Mouse (Mus musculus): ENCODE measurements around the gene Ddx43. TPM values are rescaled to one million over a fixed set of nuclear protein-coding genes. Genes with fewer than 3 reads are reported as not detected.

Gene Ddx43
- polyA plus RNA-seq, 1 experiment, result not detected

DNA sequence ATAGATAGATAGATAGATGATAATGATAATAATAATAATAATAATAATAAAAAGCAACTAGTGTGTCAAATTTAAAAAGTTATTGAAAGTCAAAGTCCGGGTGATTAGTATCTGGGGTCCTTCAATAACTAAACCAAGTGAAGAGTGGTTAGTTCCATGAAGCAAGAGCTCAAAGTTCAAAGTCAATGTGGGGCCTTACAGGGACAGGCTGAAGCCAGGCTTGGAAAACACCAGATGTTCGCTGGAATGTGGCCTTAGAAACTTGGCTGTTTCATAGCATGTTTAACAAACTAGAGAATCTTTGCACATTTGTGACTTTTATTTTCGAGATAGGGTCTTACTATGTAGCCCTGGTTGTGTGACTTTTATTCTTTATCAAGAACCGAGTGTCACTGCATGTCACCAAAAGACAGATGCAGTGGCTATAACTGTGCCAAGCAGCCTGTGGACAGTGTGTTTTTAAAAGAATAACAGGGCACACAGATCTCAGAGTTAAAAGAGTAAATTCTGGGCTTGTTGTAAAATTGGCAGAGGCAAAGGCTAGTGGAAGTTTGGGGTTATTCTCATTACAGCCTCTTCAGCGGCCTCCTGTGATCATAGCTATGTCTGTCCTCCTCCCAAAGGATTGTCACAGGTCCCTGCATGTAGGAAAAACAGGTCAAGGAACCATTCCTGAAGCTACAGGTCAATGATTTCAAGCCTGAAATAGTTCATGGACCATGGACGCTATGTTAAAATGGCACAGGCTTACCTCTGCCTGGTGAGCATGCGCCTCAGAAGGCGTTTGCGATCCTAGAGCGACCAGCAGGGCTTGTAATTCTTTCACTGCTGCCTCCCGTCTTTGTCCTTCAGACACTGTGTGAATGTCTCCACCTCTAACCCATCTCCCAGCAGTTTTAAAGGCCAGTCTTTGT, 40.7 kb upstream of the Ddx43 start:
- H3K4me3 ChIP-seq (ENCODE audit: low read depth, low read length), result no peak overlapping the region
- TF ChIP-seq POLR2A (IDR thresholded peaks at IDR 0.05; ENCODE audit: low read depth, low read length), result no peak
- no peak for TF ChIP-seq CTCF (IDR thresholded peaks at IDR 0.05; ENCODE audit: extremely low read depth, insufficient read length, insufficient replicate concordance, low read depth, low read length)
- H3K36me3 ChIP-seq (ENCODE audit: control insufficient read depth, insufficient read depth, low read length), result no peaks in the 10 kb centered on the region
- no peak overlapping the region for H3K27ac ChIP-seq (ENCODE audit: insufficient read depth, low read depth, low read length)
- peaks cover 5% of the 10 kb centered on the region; the same call in 1 of the 2 replicates for H3K4me1 ChIP-seq (ENCODE audit: control insufficient read depth, insufficient read depth, insufficient read length, low read length)
- 67% methylated on average over 11 of the region's 11 CpGs for WGBS
- no peaks in the 10 kb centered on the region for H3K27me3 ChIP-seq (ENCODE audit: control insufficient read depth, insufficient read depth, low read length)

DNA sequence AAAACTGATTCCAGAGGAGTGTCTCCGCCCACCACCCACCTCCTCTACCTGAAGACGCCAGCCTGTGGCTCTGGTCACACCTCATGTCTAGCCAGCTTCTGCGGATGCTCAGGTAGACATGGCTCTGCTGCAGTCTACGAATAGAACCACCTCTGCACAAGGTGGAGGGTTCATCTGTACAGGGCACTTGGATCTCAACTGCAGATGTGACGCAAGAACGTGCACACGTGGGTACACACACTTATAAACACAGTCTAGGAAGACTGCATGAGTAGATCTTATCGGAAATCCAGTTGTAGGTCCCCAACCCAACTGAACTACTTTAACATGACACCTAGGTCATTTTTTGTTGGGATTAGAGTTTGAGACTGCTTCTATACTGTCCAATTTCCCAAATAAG, 40.0 kb upstream of the Ddx43 start, which contains the start of gene Gsta2:
Gene Gsta2 (minus strand): TSS at position 178 of the 400 bp plus-strand sequence.
- H3K27ac ChIP-seq (ENCODE audit: insufficient read depth, low read depth, low read length), result no peak within 1 kb of the TSS
- 89% methylated on average over 8 of the region's 8 CpGs for WGBS

DNA sequence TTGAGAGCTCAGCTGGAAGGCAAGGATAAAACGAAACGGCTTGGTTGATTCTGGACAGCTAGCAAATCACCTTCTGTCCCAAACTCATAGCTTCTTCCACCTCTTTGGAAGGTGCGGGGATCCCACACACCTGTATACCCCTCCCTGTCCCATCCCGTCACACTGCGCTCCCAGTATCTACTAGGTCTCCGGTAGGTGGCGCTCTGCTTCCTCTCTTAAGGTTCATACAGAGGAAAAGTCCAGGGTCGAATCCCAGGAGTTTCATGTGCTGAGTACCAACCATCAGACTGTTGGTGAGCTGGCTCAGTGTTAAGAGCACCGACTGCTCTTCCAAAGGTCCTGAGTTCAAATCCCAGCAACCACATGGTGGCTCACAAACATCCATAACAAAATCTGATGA, 37.5 kb upstream of the Ddx43 start:
- Histone ChIP-seq H3K27me3 (ENCODE audit: control insufficient read depth, insufficient read depth, low read length) (no peaks in the 10 kb centered on the region), H3K4me3 (ENCODE audit: low read depth, low read length) (no peak overlapping the region), H3K27ac (ENCODE audit: insufficient read depth, low read depth, low read length) (no peak overlapping the region), H3K4me1 (ENCODE audit: control insufficient read depth, insufficient read depth, insufficient read length, low read length) (peaks cover 5% of the 10 kb centered on the region; the same call in 1 of the 2 replicates), H3K36me3 (ENCODE audit: control insufficient read depth, insufficient read depth, low read length) (no peaks in the 10 kb centered on the region)
- 9% methylated on average over 9 of the region's 9 CpGs for WGBS
- TF ChIP-seq POLR2A (IDR thresholded peaks at IDR 0.05; ENCODE audit: low read depth, low read length) (no peak), CTCF (IDR thresholded peaks at IDR 0.05; ENCODE audit: extremely low read depth, insufficient read length, insufficient replicate concordance, low read depth, low read length) (peak; percentile 68; the same call in 1 of the 2 replicates)

More for the DNA sequence above, 40.0 kb upstream of the Ddx43 start, which contains the start of gene Gsta2:
- peaks cover 5% of the 10 kb centered on the region; the same call in 1 of the 2 replicates for H3K4me1 ChIP-seq (ENCODE audit: control insufficient read depth, insufficient read depth, insufficient read length, low read length)
- H3K36me3 ChIP-seq (ENCODE audit: control insufficient read depth, insufficient read depth, low read length), result no peaks in the 10 kb centered on the region
- no peak within 1 kb of the TSS for H3K4me3 ChIP-seq (ENCODE audit: low read depth, low read length)
- TF ChIP-seq CTCF (IDR thresholded peaks at IDR 0.05; ENCODE audit: extremely low read depth, insufficient read length, insufficient replicate concordance, low read depth, low read length), result no peak
- no peak for TF ChIP-seq POLR2A (IDR thresholded peaks at IDR 0.05; ENCODE audit: low read depth, low read length)
- H3K27me3 ChIP-seq (ENCODE audit: control insufficient read depth, insufficient read depth, low read length), result no peaks in the 10 kb centered on the region

DNA sequence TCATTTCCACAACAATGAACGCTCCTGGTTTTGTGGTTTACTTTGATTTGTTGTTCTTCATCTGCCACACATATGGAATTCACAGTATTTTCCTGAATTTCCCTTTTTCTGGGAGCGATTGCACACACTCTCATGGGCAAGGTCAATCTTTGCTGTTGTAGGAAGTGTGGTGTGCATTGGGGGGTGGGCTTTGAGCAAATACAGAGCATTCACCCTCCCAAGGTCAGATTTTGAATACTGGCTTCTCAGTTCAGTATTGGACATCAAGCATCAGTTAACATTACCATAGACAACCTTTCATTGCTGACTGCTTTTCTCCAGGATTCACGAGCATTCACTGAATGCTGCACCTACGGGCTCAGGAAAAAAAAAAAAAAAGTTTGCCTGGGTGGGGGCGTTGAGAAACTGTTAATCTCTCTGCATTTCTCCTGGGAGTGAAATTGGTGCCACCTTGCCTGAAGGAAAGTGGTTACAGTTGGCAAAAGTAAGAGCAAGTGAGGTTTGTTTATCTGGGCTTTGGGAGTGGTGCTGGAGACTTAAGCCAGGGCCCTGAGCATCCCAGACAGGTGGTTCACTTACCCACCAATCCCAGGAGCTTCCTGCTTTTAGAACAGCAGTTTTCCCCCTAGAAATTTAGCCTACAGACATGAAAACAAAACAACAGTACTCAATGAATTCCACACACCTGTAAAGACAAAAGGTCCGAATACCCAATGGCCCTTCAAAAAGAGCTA, 35.7 kb upstream of the Ddx43 start:
- no peak overlapping the region for H3K4me3 ChIP-seq (ENCODE audit: low read depth, low read length)
- H3K4me1 ChIP-seq (ENCODE audit: control insufficient read depth, insufficient read depth, insufficient read length, low read length), result peaks cover 5% of the 10 kb centered on the region; the same call in 1 of the 2 replicates
- no peak overlapping the region for H3K27ac ChIP-seq (ENCODE audit: insufficient read depth, low read depth, low read length)
- H3K36me3 ChIP-seq (ENCODE audit: control insufficient read depth, insufficient read depth, low read length), result no peaks in the 10 kb centered on the region
- TF ChIP-seq CTCF (IDR thresholded peaks at IDR 0.05; ENCODE audit: extremely low read depth, insufficient read length, insufficient replicate concordance, low read depth, low read length) (no peak), POLR2A (IDR thresholded peaks at IDR 0.05; ENCODE audit: low read depth, low read length) (no peak)
- 86% methylated on average over 6 of the region's 6 CpGs for WGBS
- no peaks in the 10 kb centered on the region for H3K27me3 ChIP-seq (ENCODE audit: control insufficient read depth, insufficient read depth, low read length)

DNA sequence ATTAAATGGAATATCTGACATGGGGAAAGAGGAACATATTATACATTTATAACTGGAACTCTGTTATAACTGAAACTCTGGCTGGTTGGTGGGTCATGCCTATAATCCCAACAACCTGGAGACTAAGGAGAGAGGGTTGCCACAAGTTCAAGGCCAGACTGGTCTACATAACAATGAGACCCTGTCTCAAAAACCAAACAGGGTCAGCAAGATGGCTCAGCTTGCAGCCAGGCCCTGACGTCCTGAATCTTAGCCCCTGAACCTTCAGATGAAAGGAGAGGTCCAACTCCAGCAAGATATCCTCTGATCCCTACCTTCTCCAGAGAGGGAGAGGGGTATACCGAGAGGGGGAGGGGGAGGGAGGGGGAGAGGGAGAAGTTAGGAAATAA, 35.1 kb upstream of the Ddx43 start:
- WGBS, result 53% methylated on average over 2 of the region's 2 CpGs
- Histone ChIP-seq H3K36me3 (ENCODE audit: control insufficient read depth, insufficient read depth, low read length) (no peaks in the 10 kb centered on the region), H3K4me3 (ENCODE audit: low read depth, low read length) (no peak overlapping the region), H3K27ac (ENCODE audit: insufficient read depth, low read depth, low read length) (no peak overlapping the region), H3K27me3 (ENCODE audit: control insufficient read depth, insufficient read depth, low read length) (no peaks in the 10 kb centered on the region), H3K4me1 (ENCODE audit: control insufficient read depth, insufficient read depth, insufficient read length, low read length) (peaks cover 5% of the 10 kb centered on the region; the same call in 1 of the 2 replicates)
- TF ChIP-seq CTCF (IDR thresholded peaks at IDR 0.05; ENCODE audit: extremely low read depth, insufficient read length, insufficient replicate concordance, low read depth, low read length) (no peak), POLR2A (IDR thresholded peaks at IDR 0.05; ENCODE audit: low read depth, low read length) (no peak)

DNA sequence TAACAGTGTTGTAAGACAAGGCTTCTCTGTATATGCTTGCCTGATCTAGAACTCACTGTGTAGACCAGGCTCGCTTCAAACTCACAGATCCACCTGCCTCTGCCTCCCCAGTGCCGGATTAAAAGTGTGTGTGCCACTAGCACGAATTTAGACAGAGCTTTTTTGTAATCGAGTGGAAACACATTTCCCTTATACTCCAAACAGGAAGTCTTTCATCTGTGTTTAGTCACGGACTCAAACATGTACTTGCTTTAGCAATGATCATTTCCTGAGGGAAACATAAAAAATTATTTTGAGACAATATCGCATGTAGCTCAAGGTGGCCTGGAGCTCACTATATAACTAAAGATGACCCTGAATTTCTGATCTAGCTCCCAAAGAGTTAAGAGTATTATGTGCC, 32.2 kb upstream of the Ddx43 start:
- Histone ChIP-seq H3K27ac (ENCODE audit: insufficient read depth, low read depth, low read length) (no peak overlapping the region), H3K4me1 (ENCODE audit: control insufficient read depth, insufficient read depth, insufficient read length, low read length) (no peaks in the 10 kb centered on the region), H3K36me3 (ENCODE audit: control insufficient read depth, insufficient read depth, low read length) (no peaks in the 10 kb centered on the region), H3K27me3 (ENCODE audit: control insufficient read depth, insufficient read depth, low read length) (no peaks in the 10 kb centered on the region), H3K4me3 (ENCODE audit: low read depth, low read length) (no peak overlapping the region)
- 57% methylated on average over 6 of the region's 6 CpGs for WGBS
- TF ChIP-seq POLR2A (IDR thresholded peaks at IDR 0.05; ENCODE audit: low read depth, low read length), result no peak
- no peak for TF ChIP-seq CTCF (IDR thresholded peaks at IDR 0.05; ENCODE audit: extremely low read depth, insufficient read length, insufficient replicate concordance, low read depth, low read length)

DNA sequence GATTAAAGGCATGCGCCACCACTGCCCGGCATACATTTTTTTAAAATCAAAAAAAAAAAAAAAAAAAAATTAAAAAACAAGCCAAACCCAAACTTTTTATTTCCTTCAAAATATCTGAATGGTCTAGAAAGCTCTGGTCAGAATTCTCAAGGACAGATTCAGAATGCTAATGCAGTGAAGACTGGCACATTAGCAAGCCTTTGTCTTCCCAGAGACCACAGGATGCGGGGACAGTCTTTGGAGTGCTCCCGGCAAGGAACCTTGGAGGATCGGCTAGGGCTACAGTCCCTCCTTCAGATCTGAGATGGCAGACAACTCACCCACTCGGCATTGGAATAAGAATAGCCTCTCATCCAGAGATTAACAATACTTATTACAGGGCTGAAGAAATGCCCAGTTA, 30.9 kb upstream of the Ddx43 start:
- H3K27me3 ChIP-seq (ENCODE audit: control insufficient read depth, insufficient read depth, low read length), result no peaks in the 10 kb centered on the region
- H3K4me1 ChIP-seq (ENCODE audit: control insufficient read depth, insufficient read depth, insufficient read length, low read length), result no peaks in the 10 kb centered on the region
- WGBS, result 93% methylated on average over 6 of the region's 6 CpGs
- no peak overlapping the region for H3K4me3 ChIP-seq (ENCODE audit: low read depth, low read length)
- H3K36me3 ChIP-seq (ENCODE audit: control insufficient read depth, insufficient read depth, low read length), result no peaks in the 10 kb centered on the region
- TF ChIP-seq CTCF (IDR thresholded peaks at IDR 0.05; ENCODE audit: extremely low read depth, insufficient read length, insufficient replicate concordance, low read depth, low read length), result no peak
- no peak overlapping the region for H3K27ac ChIP-seq (ENCODE audit: insufficient read depth, low read depth, low read length)
